Mouse (Mus musculus): Measurements from ENCODE around the gene Pym1. TPM values are rescaled to one million over a fixed set of nuclear protein-coding genes. Genes with fewer than 3 reads are reported as not detected.

The Pym1 gene
- polyA plus RNA-seq, 1 experiment from 2014 or later = 54.6 TPM

Other genes with a start within 250 kb of the Pym1 start
- gene Myl6b, start 249.2 kb upstream of the Pym1 start, polyA plus RNA-seq (2016; fragmentation: Nextera tagmentation; extraction: Ambion mirVana) = 2.7 and 3.0 TPM in 2 replicates
- gene Esyt1, start 222.0 kb upstream of the Pym1 start, polyA plus RNA-seq (2016; fragmentation: Nextera tagmentation; extraction: Ambion mirVana) = 25.6 and 26.6 TPM in 2 replicates
- 20.1 and 22.5 TPM in 2 replicates for gene Zc3h10, start 200.1 kb upstream of the Pym1 start, polyA plus RNA-seq (2016; fragmentation: Nextera tagmentation; extraction: Ambion mirVana)
- gene Rpl41, start 198.6 kb upstream of the Pym1 start, polyA plus RNA-seq (2016; fragmentation: Nextera tagmentation; extraction: Ambion mirVana) = 2,391 and 2,602 TPM in 2 replicates
- 164 and 170 TPM in 2 replicates for gene Pa2g4, start 181.9 kb upstream of the Pym1 start, polyA plus RNA-seq (2016; fragmentation: Nextera tagmentation; extraction: Ambion mirVana)
- gene Erbb3, start 158.2 kb upstream of the Pym1 start, polyA plus RNA-seq (2016; fragmentation: Nextera tagmentation; extraction: Ambion mirVana) = 0.76 and 0.94 TPM in 2 replicates
- 444 and 507 TPM in 2 replicates for gene Rps26, start 121.1 kb upstream of the Pym1 start, polyA plus RNA-seq (2016; fragmentation: Nextera tagmentation; extraction: Ambion mirVana)
- 8.3 and 10.4 TPM in 2 replicates for gene Ikzf4, start 101.9 kb upstream of the Pym1 start, polyA plus RNA-seq (2016; fragmentation: Nextera tagmentation; extraction: Ambion mirVana)
- 12.5 and 13.6 TPM in 2 replicates for gene Suox, start 73.8 kb upstream of the Pym1 start, polyA plus RNA-seq (2016; fragmentation: Nextera tagmentation; extraction: Ambion mirVana)
- 96.5 and 102 TPM in 2 replicates for gene Rab5b, start 51.6 kb upstream of the Pym1 start, polyA plus RNA-seq (2016; fragmentation: Nextera tagmentation; extraction: Ambion mirVana)
- 0.90 and 1.1 TPM in 2 replicates for gene Pmel, start 43.7 kb upstream of the Pym1 start, polyA plus RNA-seq (2016; fragmentation: Nextera tagmentation; extraction: Ambion mirVana)
- 76.4 and 85.5 TPM in 2 replicates for gene Cdk2, start 42.9 kb upstream of the Pym1 start, polyA plus RNA-seq (2016; fragmentation: Nextera tagmentation; extraction: Ambion mirVana)
- gene Dgka, start 3.0 kb upstream of the Pym1 start, polyA plus RNA-seq (2016; fragmentation: Nextera tagmentation; extraction: Ambion mirVana) = 3.9 and 4.8 TPM in 2 replicates
- gene Mmp19, start 43.0 kb downstream of the Pym1 start, polyA plus RNA-seq (2016; fragmentation: Nextera tagmentation; extraction: Ambion mirVana) = 0.61 and 0.97 TPM in 2 replicates
- 57.9 and 59.8 TPM in 2 replicates for gene Dnajc14, start 56.2 kb downstream of the Pym1 start, polyA plus RNA-seq (2016; fragmentation: Nextera tagmentation; extraction: Ambion mirVana)
- gene Tmem198b, start 56.5 kb downstream of the Pym1 start, polyA plus RNA-seq (2016; fragmentation: Nextera tagmentation; extraction: Ambion mirVana) = 21.4 and 24.0 TPM in 2 replicates
- gene Sarnp, start 69.4 kb downstream of the Pym1 start, polyA plus RNA-seq (2016; fragmentation: Nextera tagmentation; extraction: Ambion mirVana) = 217 and 219 TPM in 2 replicates
- gene Ormdl2, start 73.8 kb downstream of the Pym1 start, polyA plus RNA-seq (2016; fragmentation: Nextera tagmentation; extraction: Ambion mirVana) = 38.5 and 41.7 TPM in 2 replicates
- gene Gdf11, start 143.8 kb downstream of the Pym1 start, polyA plus RNA-seq (2016; fragmentation: Nextera tagmentation; extraction: Ambion mirVana) = 10.8 and 12.0 TPM in 2 replicates
- 168 and 190 TPM in 2 replicates for gene Cd63, start 153.1 kb downstream of the Pym1 start, polyA plus RNA-seq (2016; fragmentation: Nextera tagmentation; extraction: Ambion mirVana)
- gene Rdh5, start 175.0 kb downstream of the Pym1 start, polyA plus RNA-seq (2016; fragmentation: Nextera tagmentation; extraction: Ambion mirVana) = 16.2 and 16.6 TPM in 2 replicates
- 235 and 249 TPM in 2 replicates for gene Bloc1s1, start 176.1 kb downstream of the Pym1 start, polyA plus RNA-seq (2016; fragmentation: Nextera tagmentation; extraction: Ambion mirVana)
- 2.1 TPM in 2 replicates for gene Itga7, start 185.9 kb downstream of the Pym1 start, polyA plus RNA-seq (2016; fragmentation: Nextera tagmentation; extraction: Ambion mirVana)
- gene Mettl7b, start 213.1 kb downstream of the Pym1 start, polyA plus RNA-seq (2016; fragmentation: Nextera tagmentation; extraction: Ambion mirVana) = not detected in 2 replicates
- not detected in 2 replicates for gene Olfr9, start 241.5 kb downstream of the Pym1 start, polyA plus RNA-seq (2016; fragmentation: Nextera tagmentation; extraction: Ambion mirVana)